Mouse (Mus musculus): ENCODE measurements at regions not wholly inside any gene's neighbourhood (a gene's known extent, or its start where the extent isn't known, plus 50 kb on each side); places are given as distances from the start of the nearest gene placed in this dataset.

GRCm38 (mm10) chr13:53596871-53597800, 124.3 kb upstream of the Msx2 start:
- no peak for DNase-seq (ENCODE audit: low spot score)

GRCm38 (mm10) chr13:53592755-53593154, 119.9 kb upstream of the Msx2 start:
- no peak for DNase-seq (ENCODE audit: low spot score)

- DNase-seq (ENCODE audit: low spot score) = no peak
Observed at GRCm38 (mm10) chr13:53586771-53587170, 113.9 kb upstream of the Msx2 start.

- no peak for DNase-seq (ENCODE audit: low spot score)
Observed at GRCm38 (mm10) chr13:53584504-53585130, 111.7 kb upstream of the Msx2 start.

- no peak for DNase-seq (ENCODE audit: low spot score)
Observed at GRCm38 (mm10) chr13:53553876-53554577, 81.2 kb upstream of the Msx2 start.

GRCm38 (mm10) chr13:53553192-53553875, 80.5 kb upstream of the Msx2 start:
- no peak for DNase-seq (ENCODE audit: low spot score)

- DNase-seq (ENCODE audit: low spot score) = no peak
Observed at GRCm38 (mm10) chr13:53548396-53548795, 75.5 kb upstream of the Msx2 start.

GRCm38 (mm10) chr13:53543291-53543690, 70.4 kb upstream of the Msx2 start:
- DNase-seq (ENCODE audit: low spot score) = no peak

GRCm38 (mm10) chr13:53539797-53540196, 66.9 kb upstream of the Msx2 start:
- DNase-seq (ENCODE audit: low spot score) = no peak

GRCm38 (mm10) chr13:53537937-53538336, 65.1 kb upstream of the Msx2 start:
- DNase-seq (ENCODE audit: low spot score) = no peak

GRCm38 (mm10) chr13:53535781-53536425, 63.0 kb upstream of the Msx2 start:
- no peak for DNase-seq (ENCODE audit: low spot score)

- DNase-seq (ENCODE audit: low spot score) = no peak
Observed at GRCm38 (mm10) chr13:53533738-53534137, 60.9 kb upstream of the Msx2 start.

GRCm38 (mm10) chr13:53526880-53527279, 54.0 kb upstream of the Msx2 start:
- no peak for DNase-seq (ENCODE audit: low spot score)

GRCm38 (mm10) chr13:53522807-53523206, 49.9 kb upstream of the Msx2 start:
- no peak for DNase-seq (ENCODE audit: low spot score)

Measured in thymus, postnatal 0 days (tissue).